Mouse (Mus musculus) E14TG2a.4 (cell line): ENCODE results near the gene Myoz1.

ENCODE experiments used
- CTCF ChIP-seq: conservative IDR thresholded peaks from 2 replicates; pipeline ENCODE4 v1.5.1; 2014; ENCODE audit warnings: low read length
- NANOG ChIP-seq: IDR thresholded peaks from 2 replicates; pipeline ENCODE4 v1.6.1; 2014; ENCODE audit warnings: borderline replicate concordance, low read length, mixed read lengths
- POU5F1 ChIP-seq: IDR thresholded peaks from 2 replicates; pipeline ENCODE4 v1.6.1; 2014; ENCODE audit warnings: low read length, borderline replicate concordance

DNA sequence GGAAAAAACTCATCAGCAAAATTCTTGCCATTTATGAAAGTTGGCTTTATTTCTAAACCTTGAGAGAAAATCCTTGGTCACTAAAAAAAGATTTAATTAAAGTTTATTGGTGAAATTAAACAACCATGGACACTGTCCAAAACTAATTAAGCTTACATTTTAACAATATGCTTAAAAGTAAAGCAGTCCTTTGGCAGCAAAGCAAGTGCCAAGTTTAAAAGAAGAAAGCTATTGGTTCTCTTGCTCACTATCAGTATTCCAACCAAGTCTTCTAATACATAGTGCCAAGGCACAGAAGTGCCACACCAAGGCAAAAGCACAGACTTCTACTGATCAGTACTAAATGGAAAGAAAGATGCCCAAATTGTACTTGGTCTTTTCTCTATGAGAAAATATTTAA lies 37.2 kb downstream of the Myoz1 start:
- no peak for TF ChIP-seq CTCF
- no peak for TF ChIP-seq NANOG
- no peak for TF ChIP-seq POU5F1
